Mouse (Mus musculus) telencephalon, adult 2 months (tissue): ENCODE data around the gene Gmcl1.
A peak's percentile ranks its signal among the peaks of the same experiment; 100 is the strongest.

Experiments used
- DNase-seq: peaks from one replicate; pipeline ENCODE4 v3.0.0-alpha.2; 2011; ENCODE audit warnings: low read depth, low spot score

Gmcl1 gene

GRCm38 (mm10) chr6:86736313-86736712 lies 3.1 kb upstream of the Gmcl1 start:
- DNase-seq, result no peak

GRCm38 (mm10) chr6:86732276-86733173 lies 658 bp downstream of the Gmcl1 start:
- DNase-seq, result peak; percentile 18

GRCm38 (mm10) chr6:86728711-86729110 lies 4.5 kb downstream of the Gmcl1 start:
- DNase-seq, result no peak

- no peak for DNase-seq
These were observed 11.2 kb downstream of the Gmcl1 start for GRCm38 (mm10) chr6:86721977-86722376.

- DNase-seq, result no peak
These were observed 25.0 kb downstream of the Gmcl1 start for GRCm38 (mm10) chr6:86708072-86708774.

- no peak for DNase-seq
These were observed 30.6 kb downstream of the Gmcl1 start for GRCm38 (mm10) chr6:86702577-86702976.

GRCm38 (mm10) chr6:86697903-86698302 lies 35.3 kb downstream of the Gmcl1 start:
- DNase-seq, result no peak

GRCm38 (mm10) chr6:86696213-86696612 lies 37.0 kb downstream of the Gmcl1 start:
- DNase-seq, result no peak

- no peak for DNase-seq
These were observed 38.7 kb downstream of the Gmcl1 start for GRCm38 (mm10) chr6:86694465-86694864.

- no peak for DNase-seq
These were observed 43.5 kb downstream of the Gmcl1 start for GRCm38 (mm10) chr6:86689671-86690070.

- DNase-seq, result no peak
These were observed 46.2 kb downstream of the Gmcl1 start for GRCm38 (mm10) chr6:86686971-86687370.

GRCm38 (mm10) chr6:86684655-86685011 lies 48.5 kb downstream of the Gmcl1 start:
- DNase-seq, result no peak

GRCm38 (mm10) chr6:86683872-86684654 lies 49.1 kb downstream of the Gmcl1 start, which contains the start of gene Snrnp27:
Gene Snrnp27, minus strand, starts transcription at chr6:86684522.
- DNase-seq, result peak; percentile 91

GRCm38 (mm10) chr6:86681289-86681688 lies 51.9 kb downstream of the Gmcl1 start:
- no peak for DNase-seq

GRCm38 (mm10) chr6:86678341-86678740 lies 54.8 kb downstream of the Gmcl1 start:
- no peak for DNase-seq

GRCm38 (mm10) chr6:86670873-86671272 lies 62.3 kb downstream of the Gmcl1 start:
- DNase-seq, result peak; percentile 78

GRCm38 (mm10) chr6:86669240-86669727 lies 63.9 kb downstream of the Gmcl1 start:
- DNase-seq, result peak; percentile 100

GRCm38 (mm10) chr6:86668580-86669239 lies 64.5 kb downstream of the Gmcl1 start, which contains the start of gene Mxd1:
Gene Mxd1, minus strand, starts transcription at chr6:86669161.
- DNase-seq, result no peak

- no peak for DNase-seq
These were observed 66.1 kb downstream of the Gmcl1 start for GRCm38 (mm10) chr6:86667061-86667460.

GRCm38 (mm10) chr6:86665560-86666307 lies 67.4 kb downstream of the Gmcl1 start:
- DNase-seq, result no peak
